In the genomic region with DNA sequence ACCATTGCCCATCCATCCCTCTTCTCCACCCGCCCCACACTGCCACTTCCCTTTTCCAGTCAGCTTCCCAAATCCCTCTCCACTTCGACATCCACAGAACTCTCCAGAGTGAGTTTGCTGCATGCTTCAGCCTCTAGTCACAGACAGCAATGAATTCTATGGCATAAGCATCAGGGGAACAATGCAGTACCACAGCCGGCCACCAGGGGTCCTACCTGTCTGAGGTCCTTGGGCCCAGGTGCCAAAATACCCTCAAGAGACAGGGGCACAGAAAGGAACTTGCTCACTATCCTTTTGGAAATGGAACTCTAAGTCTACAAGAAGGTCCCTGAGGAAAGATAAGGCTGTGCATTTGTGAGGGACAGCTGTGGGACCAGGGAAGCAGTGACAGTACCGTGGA, we compare ENCODE assay signal across 10 mouse cellular contexts.
DNase-seq lines count a peak whose midpoint lies in the region; ATAC-seq and TF ChIP-seq lines count a peak whose summit lies in the region.
"Had no signal": no experiment of that assay in that cellular context is flagged by ENCODE, and none has a peak within 500 bp of the region (broad histone marks: within the 10 kb centered on the region; RNA-seq: fewer than 3 reads in every experiment).

No protein-coding gene starts in this region.

- H3K79me2 ChIP-seq in liver, adult 2 months (ENCODE audit: control insufficient read depth, insufficient read depth, low read length) = no peaks in the 10 kb centered on the region

- TF ChIP-seq POLR2A in cortical plate, adult 2 months (IDR thresholded peaks at IDR 0.05; ENCODE audit: extremely low read depth, insufficient read depth, low read length) = no peak
- no peak for TF ChIP-seq POLR2A in liver, adult 2 months (IDR thresholded peaks at IDR 0.05; ENCODE audit: extremely low read depth, insufficient read depth, low read length)

- WGBS in hindbrain, embryonic 10.5 days = 36% methylated on average over 4 of the region's 4 CpGs
- WGBS in hindbrain, embryonic 12.5 days = 35% methylated on average over 4 of the region's 4 CpGs
- WGBS in liver, adult 2 months = 37% methylated on average over 4 of the region's 4 CpGs

- H3K4me2 ChIP-seq in hindbrain, embryonic 12.5 days (replicated peaks) = no peak overlapping the region
- H3K4me2 ChIP-seq: midbrain, embryonic 12.5 days had no signal

- H3K4me1 ChIP-seq in hindbrain, embryonic 10.5 days (replicated peaks) = peaks cover 16% of the 10 kb centered on the region
- peaks cover 6% of the 10 kb centered on the region for H3K4me1 ChIP-seq in hindbrain, embryonic 12.5 days
- H3K4me1 ChIP-seq in cortical plate, adult 2 months (ENCODE audit: control insufficient read depth, insufficient read depth, low read length) = peaks cover 2% of the 10 kb centered on the region; the same call in 1 of the 2 replicates
- H3K4me1 ChIP-seq in liver, adult 2 months (ENCODE audit: control insufficient read depth, insufficient read depth, low read length) = no peaks in the 10 kb centered on the region
- H3K4me1 ChIP-seq: midbrain, embryonic 12.5 days had no signal

- H3K9ac ChIP-seq in hindbrain, embryonic 12.5 days = no peak overlapping the region
- H3K9ac ChIP-seq in liver, adult 2 months (ENCODE audit: low read depth, low read length) = no peak overlapping the region
- H3K9ac ChIP-seq: midbrain, embryonic 12.5 days had no signal

- H3K27me3 ChIP-seq in hindbrain, embryonic 10.5 days (ENCODE audit: insufficient read depth, poor library complexity, severe bottlenecking) = no peaks in the 10 kb centered on the region
- 0 out of 2 replicates have a peak, but pooled peaks cover 4% of the 10 kb centered on the region for H3K27me3 ChIP-seq in hindbrain, embryonic 12.5 days
- no peaks in the 10 kb centered on the region for H3K27me3 ChIP-seq in liver, adult 2 months (ENCODE audit: control insufficient read depth, insufficient read depth, low read length)
- H3K27me3 ChIP-seq: midbrain, embryonic 12.5 days had no signal

- no peak overlapping the region for H3K27ac ChIP-seq in hindbrain, embryonic 10.5 days
- no peak overlapping the region for H3K27ac ChIP-seq in hindbrain, embryonic 12.5 days
- H3K27ac ChIP-seq in cortical plate, adult 2 months (ENCODE audit: insufficient read depth, low read length) = no peak overlapping the region
- no peak overlapping the region for H3K27ac ChIP-seq in liver, adult 2 months (replicated peaks; ENCODE audit: insufficient read depth, low read depth, low read length)
- H3K27ac ChIP-seq: midbrain, embryonic 12.5 days had no signal

- no peak for ATAC-seq in hindbrain, embryonic 12.5 days (ENCODE audit: low FRiP score)

- H3K36me3 ChIP-seq in hindbrain, embryonic 10.5 days = no peaks in the 10 kb centered on the region
- no peaks in the 10 kb centered on the region for H3K36me3 ChIP-seq in hindbrain, embryonic 12.5 days
- no peaks in the 10 kb centered on the region for H3K36me3 ChIP-seq in liver, adult 2 months (ENCODE audit: control insufficient read depth, insufficient read depth, low read length)
- H3K36me3 ChIP-seq: midbrain, embryonic 12.5 days had no signal

- peak; percentile 68 for TF ChIP-seq CTCF in cortical plate, adult 2 months (IDR thresholded peaks at IDR 0.05; ENCODE audit: extremely low read depth, insufficient read depth, low read length)
- TF ChIP-seq CTCF in liver, adult 2 months (IDR thresholded peaks at IDR 0.05; ENCODE audit: low read depth, low read length) = peak; percentile 90

- DNase-seq in hindbrain, embryonic 10.5 days (ENCODE audit: low spot score) = peak; percentile 67
- DNase-seq in adrenal gland, adult (ENCODE audit: inconsistent age in 2 of 2, low spot score in 1 of 2) = peak; percentile 46 to 86
- peak; percentile 33 for DNase-seq in hindlimb bud, embryonic 11.5 days (ENCODE audit: extremely low spot score, low read depth, low spot score)
- peak; percentile 27 for DNase-seq in liver, adult 2 months (ENCODE audit: extremely low read depth, low read depth, low spot score)
- peak; percentile 11 for DNase-seq in retina, postnatal 7 days (ENCODE audit: low read depth, low spot score)
- peak; percentile 64 for DNase-seq in urinary bladder, postnatal 14 days (ENCODE audit: low spot score)

- H3K9me3 ChIP-seq in hindbrain, embryonic 10.5 days = no peaks in the 10 kb centered on the region
- H3K9me3 ChIP-seq in hindbrain, embryonic 12.5 days (replicated peaks) = no peaks in the 10 kb centered on the region
- H3K9me3 ChIP-seq: midbrain, embryonic 12.5 days had no signal

- no peak overlapping the region for H3K4me3 ChIP-seq in hindbrain, embryonic 10.5 days
- H3K4me3 ChIP-seq in hindbrain, embryonic 12.5 days = no peak overlapping the region
- H3K4me3 ChIP-seq in cortical plate, adult 2 months (ENCODE audit: insufficient read depth, low read length) = no peak overlapping the region
- no peak overlapping the region for H3K4me3 ChIP-seq in liver, adult 2 months (ENCODE audit: insufficient read depth, low read depth, low read length)
- H3K4me3 ChIP-seq: erythroblast, embryonic 14.5 days; midbrain, embryonic 12.5 days had no signal

Comparison
In these comparisons a context has a peak if more than half of its experiments do, and no peak if none do; other contexts are left out.
1. DNase-seq: peak in every context shown above with its lines; median percentile 67 in hindbrain, embryonic 10.5 days; 66 in adrenal gland, adult; 64 in urinary bladder, postnatal 14 days; 33 in hindlimb bud, embryonic 11.5 days; 27 in liver, adult 2 months; 11 in retina, postnatal 7 days.